Mouse (Mus musculus) thymus, adult 2 months (tissue): Measurements from ENCODE around the gene Eif2s2.

Experiments used
- CTCF ChIP-seq: fragments of 200-500 bp; IDR thresholded peaks from 2 replicates; pipeline ENCODE4 v1.5.1; 2012; ENCODE audit warnings: mild to moderate bottlenecking, control low read depth, low read length, moderate library complexity, borderline replicate concordance; ENCODE audit not compliant: control insufficient read depth, poor library complexity, insufficient read depth; ENCODE audit errors: extremely low read depth
- POLR2A ChIP-seq: fragments of 200-500 bp; IDR thresholded peaks from 2 replicates; pipeline ENCODE4 v1.6.1; 2012; ENCODE audit warnings: mild to moderate bottlenecking, low read length, control low read depth, moderate library complexity; ENCODE audit not compliant: control insufficient read depth, poor library complexity, insufficient read depth; ENCODE audit errors: extremely low read depth

DNA sequence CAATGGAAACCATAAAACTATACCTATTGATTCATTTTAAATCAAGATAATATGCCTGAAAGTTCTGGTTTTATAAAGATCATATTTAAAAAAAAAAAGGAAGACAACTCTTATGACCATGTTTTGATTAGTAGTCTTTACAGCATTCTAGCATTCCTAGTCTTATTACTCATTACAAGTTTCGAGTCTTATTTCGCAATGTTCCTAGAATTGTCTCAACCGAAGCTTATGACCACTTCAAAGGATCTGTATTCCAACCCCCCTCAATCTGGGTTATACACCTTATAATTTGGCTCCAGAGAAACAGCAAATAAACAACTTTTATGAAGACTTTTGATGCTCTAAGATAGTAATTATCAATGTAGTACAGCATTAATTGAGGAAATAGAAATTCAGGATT lies 9.4 kb upstream of the Eif2s2 start:
- no peak for TF ChIP-seq POLR2A
- no peak for TF ChIP-seq CTCF
